Mouse (Mus musculus) neural tube, embryonic 12.5 days (tissue): ENCODE measurements around the gene Camkmt. TPM values are rescaled to one million over a fixed set of nuclear protein-coding genes. Genes with fewer than 3 reads are reported as not detected.

Source experiments
- ATAC-seq: fragments of 200-750 bp; cut with Nextera tagmentation; 2 replicates; pipeline ENCODE4 v1.8.0; 2017; ENCODE audit warnings: low read depth, mild to moderate bottlenecking, moderate TSS enrichment, moderate library complexity; ENCODE audit not compliant: low FRiP score
- H3K27ac ChIP-seq: fragments of 300-500 bp; sonication (generic); 2 replicates; pipeline ENCODE4 v1.5.1; 2016
- H3K27me3 ChIP-seq: fragments of 300-500 bp; sonication (generic); replicated peaks from 2 replicates; pipeline ENCODE4 v1.6.1; 2016; ENCODE audit warnings: mild to moderate bottlenecking
- H3K36me3 ChIP-seq: fragments of 300-500 bp; sonication (generic); 2 replicates; pipeline ENCODE4 v1.6.1; 2016; ENCODE audit warnings: mild to moderate bottlenecking
- H3K4me1 ChIP-seq: fragments of 300-500 bp; sonication (generic); 2 replicates; pipeline ENCODE4 v1.6.1; 2016
- H3K4me2 ChIP-seq: fragments of 300-500 bp; sonication (generic); replicated peaks from 2 replicates; pipeline ENCODE4 v1.6.1; 2016; ENCODE audit warnings: mild to moderate bottlenecking
- H3K4me3 ChIP-seq: fragments of 300-500 bp; sonication (generic); 2 replicates; pipeline ENCODE4 v1.5.1; 2016
- H3K9ac ChIP-seq: fragments of 300-500 bp; sonication (generic); 2 replicates; pipeline ENCODE4 v1.6.1; 2016; ENCODE audit warnings: mild to moderate bottlenecking
- H3K9me3 ChIP-seq: fragments of 300-500 bp; sonication (generic); 2 replicates; pipeline ENCODE4 v1.6.1; 2016; ENCODE audit warnings: mild to moderate bottlenecking
- WGBS: fragments of 180-500 bp; shearing (Covaris S2); methylation state at CpG from one replicate; pipeline ENCODE4 v1.1.7; 2016; 5-methylcytosine and 5-hydroxymethylcytosine counted together
- polyA plus RNA-seq: library from polyadenylated mRNA; unstranded; fragments of >200 nt; fragmentation: Nextera tagmentation; extraction: Ambion mirVana; gene quantifications from 2 replicates; pipeline ENCODE4 v1.2.1, GENCODE M21; 2016

Gene Camkmt
- polyA plus RNA-seq, 1 experiment from 2014 or later: 14.7 TPM

GRCm38 (mm10) chr17:85180471-85181060 lies 90.2 kb downstream of the Camkmt start:
- Histone ChIP-seq H3K4me3 (no peak overlapping the region), H3K27me3 (no peaks in the 10 kb centered on the region), H3K36me3 (no peaks in the 10 kb centered on the region), H3K4me1 (no peaks in the 10 kb centered on the region), H3K4me2 (peak overlapping the region; percentile 28; the same call in 1 of the 2 replicates), H3K9ac (no peak overlapping the region), H3K9me3 (no peaks in the 10 kb centered on the region), H3K27ac (no peak overlapping the region)
- peak; percentile 48; the same call in 1 of the 2 replicates for ATAC-seq
- WGBS: 47% methylated on average over 14 of the region's 14 CpGs

GRCm38 (mm10) chr17:85189227-85190127 lies 99.1 kb downstream of the Camkmt start:
- peak; percentile 66 for ATAC-seq
- Histone ChIP-seq H3K4me3 (no peak overlapping the region), H3K36me3 (no peaks in the 10 kb centered on the region), H3K4me2 (peak overlapping the region; percentile 43; the same call in 1 of the 2 replicates), H3K4me1 (no peaks in the 10 kb centered on the region), H3K27ac (no peak overlapping the region), H3K9me3 (no peaks in the 10 kb centered on the region), H3K9ac (no peak overlapping the region), H3K27me3 (no peaks in the 10 kb centered on the region)
- 6% methylated on average over 14 of the region's 14 CpGs for whole genome bisulfite sequencing

- H3K4me3 ChIP-seq: no peak overlapping the region
- H3K27ac ChIP-seq: no peak overlapping the region
- H3K27me3 ChIP-seq: no peaks in the 10 kb centered on the region
- H3K4me1 ChIP-seq: no peaks in the 10 kb centered on the region
- 6% methylated on average over 7 of the region's 7 CpGs for whole genome bisulfite sequencing
- no peak overlapping the region for H3K9ac ChIP-seq
- no peaks in the 10 kb centered on the region for H3K36me3 ChIP-seq
- H3K4me2 ChIP-seq: peak overlapping the region; percentile 43
- H3K9me3 ChIP-seq: no peaks in the 10 kb centered on the region
- no peak for ATAC-seq
Observed at GRCm38 (mm10) chr17:85190128-85190435, 99.7 kb downstream of the Camkmt start.

- Histone ChIP-seq H3K9me3 (no peaks in the 10 kb centered on the region), H3K27ac (no peak overlapping the region), H3K4me1 (no peaks in the 10 kb centered on the region), H3K27me3 (no peaks in the 10 kb centered on the region), H3K36me3 (no peaks in the 10 kb centered on the region), H3K9ac (no peak overlapping the region), H3K4me3 (no peak overlapping the region), H3K4me2 (no peak overlapping the region)
- 76% methylated on average over 11 of the region's 11 CpGs for WGBS
- no peak for ATAC-seq
Observed at GRCm38 (mm10) chr17:85193294-85193693, 102.9 kb downstream of the Camkmt start.

GRCm38 (mm10) chr17:85198781-85199180 lies 108.4 kb downstream of the Camkmt start:
- H3K4me1 ChIP-seq: no peaks in the 10 kb centered on the region
- ATAC-seq: no peak
- no peaks in the 10 kb centered on the region for H3K27me3 ChIP-seq
- H3K9me3 ChIP-seq: no peaks in the 10 kb centered on the region
- no peak overlapping the region for H3K27ac ChIP-seq
- H3K36me3 ChIP-seq: no peaks in the 10 kb centered on the region
- no peak overlapping the region for H3K9ac ChIP-seq
- H3K4me2 ChIP-seq: no peak overlapping the region
- 92% methylated on average over 15 of the region's 15 CpGs for WGBS
- H3K4me3 ChIP-seq: no peak overlapping the region

- no peak for ATAC-seq
- no peak overlapping the region for H3K27ac ChIP-seq
- 89% methylated on average over 11 of the region's 11 CpGs for WGBS
- H3K4me3 ChIP-seq: no peak overlapping the region
- H3K27me3 ChIP-seq: no peaks in the 10 kb centered on the region
- no peak overlapping the region for H3K9ac ChIP-seq
- H3K36me3 ChIP-seq: no peaks in the 10 kb centered on the region
- no peaks in the 10 kb centered on the region for H3K4me1 ChIP-seq
- H3K4me2 ChIP-seq: no peak overlapping the region
- H3K9me3 ChIP-seq: no peaks in the 10 kb centered on the region
Observed at GRCm38 (mm10) chr17:85199321-85199720, 109.0 kb downstream of the Camkmt start.

GRCm38 (mm10) chr17:85218054-85218453 lies 127.7 kb downstream of the Camkmt start:
- no peaks in the 10 kb centered on the region for H3K36me3 ChIP-seq
- no peak overlapping the region for H3K4me2 ChIP-seq
- no peaks in the 10 kb centered on the region for H3K27me3 ChIP-seq
- 84% methylated on average over 5 of the region's 5 CpGs for WGBS
- no peak overlapping the region for H3K27ac ChIP-seq
- ATAC-seq: no peak
- H3K4me1 ChIP-seq: no peaks in the 10 kb centered on the region
- H3K9ac ChIP-seq: no peak overlapping the region
- H3K9me3 ChIP-seq: peaks cover 9% of the 10 kb centered on the region; the same call in 1 of the 2 replicates
- H3K4me3 ChIP-seq: no peak overlapping the region

- Histone ChIP-seq H3K27ac (no peak overlapping the region), H3K4me2 (no peak overlapping the region), H3K27me3 (no peaks in the 10 kb centered on the region), H3K9ac (no peak overlapping the region), H3K36me3 (no peaks in the 10 kb centered on the region), H3K4me3 (no peak overlapping the region), H3K9me3 (no peaks in the 10 kb centered on the region), H3K4me1 (no peaks in the 10 kb centered on the region)
- ATAC-seq: no peak
- 84% methylated on average over 7 of the region's 7 CpGs for WGBS
Observed at GRCm38 (mm10) chr17:85242109-85242508, 151.8 kb downstream of the Camkmt start.

- no peak for ATAC-seq
Observed at GRCm38 (mm10) chr17:85248962-85249361, 158.6 kb downstream of the Camkmt start.

GRCm38 (mm10) chr17:85249744-85250143 lies 159.4 kb downstream of the Camkmt start:
- Histone ChIP-seq H3K4me1 (peaks cover 5% of the 10 kb centered on the region; the same call in 1 of the 2 replicates), H3K27me3 (no peaks in the 10 kb centered on the region), H3K9me3 (no peaks in the 10 kb centered on the region), H3K4me3 (no peak overlapping the region), H3K36me3 (no peaks in the 10 kb centered on the region), H3K9ac (no peak overlapping the region), H3K27ac (no peak overlapping the region), H3K4me2 (no peak overlapping the region)
- 50% methylated on average over 7 of the region's 7 CpGs for WGBS
- no peak for ATAC-seq

More at GRCm38 (mm10) chr17:85248962-85249361, 158.6 kb downstream of the Camkmt start:
- WGBS: 83% methylated on average over 5 of the region's 5 CpGs
- H3K27ac ChIP-seq: no peak overlapping the region
- no peaks in the 10 kb centered on the region for H3K27me3 ChIP-seq
- H3K9me3 ChIP-seq: no peaks in the 10 kb centered on the region
- H3K4me3 ChIP-seq: no peak overlapping the region
- no peak overlapping the region for H3K9ac ChIP-seq
- no peaks in the 10 kb centered on the region for H3K36me3 ChIP-seq
- peaks cover 5% of the 10 kb centered on the region; the same call in 1 of the 2 replicates for H3K4me1 ChIP-seq
- no peak overlapping the region for H3K4me2 ChIP-seq

GRCm38 (mm10) chr17:85256930-85257329 lies 166.6 kb downstream of the Camkmt start:
- Histone ChIP-seq H3K9ac (no peak overlapping the region), H3K9me3 (no peaks in the 10 kb centered on the region), H3K4me2 (peak overlapping the region; percentile 29), H3K27ac (no peak overlapping the region), H3K4me1 (peaks cover 6% of the 10 kb centered on the region), H3K27me3 (no peaks in the 10 kb centered on the region), H3K36me3 (no peaks in the 10 kb centered on the region), H3K4me3 (no peak overlapping the region)
- ATAC-seq: peak; percentile 19; the same call in 1 of the 2 replicates
- WGBS: 4% methylated on average over 9 of the region's 9 CpGs

GRCm38 (mm10) chr17:85257348-85257747 lies 167.0 kb downstream of the Camkmt start:
- Histone ChIP-seq H3K27ac (no peak overlapping the region), H3K9me3 (no peaks in the 10 kb centered on the region), H3K4me2 (peak overlapping the region; percentile 29), H3K4me1 (peaks cover 6% of the 10 kb centered on the region), H3K9ac (no peak overlapping the region), H3K36me3 (no peaks in the 10 kb centered on the region), H3K27me3 (no peaks in the 10 kb centered on the region), H3K4me3 (no peak overlapping the region)
- ATAC-seq: no peak
- WGBS: 59% methylated on average over 11 of the region's 11 CpGs
